Mouse (Mus musculus): ENCODE results near the gene Otud6a. TPM values are rescaled to one million over a fixed set of nuclear protein-coding genes. Genes with fewer than 3 reads are reported as not detected.

Otud6a gene
- polyA plus RNA-seq, 1 experiment from 2014 or later = not detected

GRCm38 (mm10) chrX:100471491-100471890 lies 42.7 kb downstream of the Otud6a start:
- Histone ChIP-seq H3K36me3 (ENCODE audit: insufficient read depth, low read length) (no peaks in the 10 kb centered on the region), H3K9me3 (ENCODE audit: low read length) (no peaks in the 10 kb centered on the region), H3K4me1 (ENCODE audit: insufficient read depth, low read depth, low read length) (no peaks in the 10 kb centered on the region), H3K27ac (ENCODE audit: low read length) (no peak overlapping the region), H3K4me3 (ENCODE audit: low read depth, low read length) (no peak overlapping the region), H3K27me3 (replicated peaks; ENCODE audit: insufficient read depth, low read length) (no peaks in the 10 kb centered on the region), H3K4me2 (replicated peaks; ENCODE audit: low read depth, low read length) (no peak overlapping the region), H3K9ac (replicated peaks; ENCODE audit: low read depth) (no peak overlapping the region)
- no peak for TF ChIP-seq CTCF (IDR thresholded peaks at IDR 0.05)
- no peak for TF ChIP-seq EP300 (IDR thresholded peaks at IDR 0.05)
- DNase-seq (ENCODE audit: low spot score) (peak; percentile 20), ATAC-seq (no peak)
- 74% methylated on average over 3 of the region's 3 CpGs for WGBS

GRCm38 (mm10) chrX:100475569-100476223 lies 46.9 kb downstream of the Otud6a start:
- no peaks in the 10 kb centered on the region for H3K27me3 ChIP-seq (replicated peaks; ENCODE audit: insufficient read depth, low read length)
- no peaks in the 10 kb centered on the region for H3K9me3 ChIP-seq (ENCODE audit: low read length)
- 37% methylated on average over 4 of the region's 4 CpGs for WGBS
- ATAC-seq (no peak), DNase-seq (ENCODE audit: low spot score) (no peak)
- no peak overlapping the region for H3K9ac ChIP-seq (replicated peaks; ENCODE audit: low read depth)
- H3K4me3 ChIP-seq (ENCODE audit: low read depth, low read length) = no peak overlapping the region
- TF ChIP-seq EP300 (IDR thresholded peaks at IDR 0.05) (no peak), CTCF (IDR thresholded peaks at IDR 0.05) (no peak)
- no peaks in the 10 kb centered on the region for H3K4me1 ChIP-seq (ENCODE audit: insufficient read depth, low read depth, low read length)
- H3K27ac ChIP-seq (ENCODE audit: low read length) = no peak overlapping the region
- H3K4me2 ChIP-seq (replicated peaks; ENCODE audit: low read depth, low read length) = no peak overlapping the region
- H3K36me3 ChIP-seq (ENCODE audit: insufficient read depth, low read length) = no peaks in the 10 kb centered on the region

MicroRNAs within 50 kb of the gene (microRNA counts, 519-probe panel; counts per million panel counts)
- 3,868 counts per million, percentile 31 among the panel's probes with 10 or more counts for microRNA mmu-miR-676

Small RNA genes within 50 kb of the gene (microRNA-seq; reads per million reads assigned to microRNA genes)
- 609 reads per million, percentile 70 among the genes with 10 or more reads in this experiment for gene Mir676

Other genes with a start within 250 kb of the Otud6a start
- 0.25 and 0.55 TPM in 2 replicates for gene Awat2, start 13.7 kb downstream of the Otud6a start, polyA plus RNA-seq (2015; fragmentation: Nextera tagmentation; extraction: Ambion mirVana)
- gene Igbp1, start 65.3 kb downstream of the Otud6a start, polyA plus RNA-seq (2015; fragmentation: Nextera tagmentation; extraction: Ambion mirVana) = 35.5 and 37.6 TPM in 2 replicates
- not detected in 2 replicates for gene Dgat2l6, start 95.8 kb downstream of the Otud6a start, polyA plus RNA-seq (2015; fragmentation: Nextera tagmentation; extraction: Ambion mirVana)
- 0.08 and 0.10 TPM in 2 replicates for gene Awat1, start 143.2 kb downstream of the Otud6a start, polyA plus RNA-seq (2015; fragmentation: Nextera tagmentation; extraction: Ambion mirVana)
- gene P2ry4, start 165.9 kb downstream of the Otud6a start, polyA plus RNA-seq (2015; fragmentation: Nextera tagmentation; extraction: Ambion mirVana) = not detected in 2 replicates
- gene Arr3, start 176.5 kb downstream of the Otud6a start, polyA plus RNA-seq (2015; fragmentation: Nextera tagmentation; extraction: Ambion mirVana) = not detected in 2 replicates
- 1.0 and 1.6 TPM in 2 replicates for gene Kif4, start 196.7 kb downstream of the Otud6a start, polyA plus RNA-seq (2015; fragmentation: Nextera tagmentation; extraction: Ambion mirVana)
- gene Pdzd11, start 197.6 kb downstream of the Otud6a start, polyA plus RNA-seq (2015; fragmentation: Nextera tagmentation; extraction: Ambion mirVana) = 78.8 and 82.2 TPM in 2 replicates